Mouse (Mus musculus): Measurements from ENCODE around the gene Cnot1.

GRCm38 (mm10) chr8:95700282-95700681, 107.0 kb downstream of the Cnot1 start:
- TF ChIP-seq POLR2A (IDR thresholded peaks at IDR 0.05; ENCODE audit: low read depth, low read length): no peak
- TF ChIP-seq CHD2 (IDR thresholded peaks at IDR 0.05; ENCODE audit: low read length): no peak
- TF ChIP-seq ZNF384 (IDR thresholded peaks at IDR 0.05; ENCODE audit: low read depth, low read length): no peak
- TF ChIP-seq TCF12 (IDR thresholded peaks at IDR 0.05; ENCODE audit: low read depth, low read length): no peak
